Mouse (Mus musculus): ENCODE results near the gene Pcsk2.

The Pcsk2 gene

DNA sequence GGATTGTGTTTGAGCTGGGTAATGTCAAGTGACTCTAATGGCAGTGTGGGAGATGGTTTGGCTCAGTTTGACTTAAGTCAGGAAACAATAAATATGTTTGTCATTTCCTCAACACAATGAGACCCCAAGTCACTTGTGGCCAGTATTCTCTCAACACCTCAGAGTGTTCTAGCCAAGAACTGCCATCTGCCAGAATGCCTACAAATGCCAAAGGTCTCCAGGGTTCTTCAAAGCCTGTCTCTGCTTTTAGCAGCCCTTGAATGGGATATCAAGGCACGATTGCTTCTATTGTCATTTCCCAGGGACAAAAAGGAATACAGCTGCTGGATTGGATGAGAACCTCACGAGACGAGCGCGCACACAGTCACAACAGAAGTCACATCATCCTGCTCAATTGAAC is 100.0 kb downstream of the Pcsk2 start:
- no peak for DNase-seq

- no peak for DNase-seq
Measured at GRCm38 (mm10) chr2:143654621-143655020, 108.7 kb downstream of the Pcsk2 start.

GRCm38 (mm10) chr2:143656968-143657367 is 111.0 kb downstream of the Pcsk2 start:
- peak; percentile 26 for DNase-seq

DNA sequence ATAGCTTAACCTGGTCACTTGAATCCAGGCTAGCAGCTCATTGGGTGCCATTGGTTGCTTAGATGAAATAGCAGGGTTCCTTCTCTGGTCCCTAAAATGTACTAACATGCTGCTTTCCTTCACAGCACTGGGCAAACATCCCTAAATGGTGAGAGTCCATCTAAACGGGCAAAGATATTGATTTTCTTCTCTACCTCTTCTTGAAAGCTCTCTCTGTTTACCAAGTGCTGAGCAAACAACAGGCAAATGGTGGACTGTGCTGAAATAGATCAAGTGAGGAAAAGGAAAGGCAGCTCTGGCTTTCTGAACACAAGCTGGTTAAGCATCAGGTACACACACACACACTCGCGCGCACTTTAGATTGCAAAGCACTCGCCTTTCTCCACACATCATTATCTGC is 120.8 kb downstream of the Pcsk2 start:
- no peak for DNase-seq

DNA sequence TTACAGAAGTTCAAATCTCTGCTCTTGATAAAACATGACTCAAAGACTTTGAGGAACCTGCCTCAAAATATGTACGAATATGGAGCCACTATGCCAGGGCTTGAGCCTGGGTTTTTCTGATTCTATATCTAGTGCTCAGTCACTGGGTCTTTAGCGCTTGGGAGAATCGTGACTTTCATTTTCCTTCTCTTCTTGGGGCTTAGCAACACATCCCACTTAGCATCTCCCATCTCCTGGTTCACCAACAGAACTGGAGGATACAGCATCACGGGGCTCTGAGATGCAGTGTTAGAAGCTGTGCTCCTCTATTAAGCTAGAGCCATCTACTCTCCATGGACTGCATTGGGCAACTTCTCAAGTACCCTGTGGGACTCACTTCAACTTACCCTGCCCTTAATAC is 131.9 kb downstream of the Pcsk2 start:
- DNase-seq, result no peak

DNA sequence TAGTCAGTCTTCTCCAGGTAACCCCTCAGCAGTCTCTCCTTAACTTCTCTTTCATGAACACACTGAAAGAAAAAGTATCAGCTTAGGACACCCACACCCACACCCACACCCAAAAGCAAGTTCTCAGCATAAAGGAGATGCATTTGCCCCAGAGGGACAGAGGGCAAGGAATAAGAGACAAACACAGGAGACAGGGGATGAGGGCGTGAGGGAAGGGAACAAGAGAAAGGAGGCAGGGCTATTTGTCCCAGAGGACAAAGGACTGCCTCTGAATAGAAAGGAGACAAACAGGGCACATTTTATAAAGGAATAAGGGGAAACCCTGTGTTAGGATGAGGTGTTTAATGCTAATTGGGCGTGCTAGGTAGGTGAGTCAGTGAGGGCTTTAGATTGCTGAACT is 133.6 kb downstream of the Pcsk2 start:
- DNase-seq, result no peak

DNA sequence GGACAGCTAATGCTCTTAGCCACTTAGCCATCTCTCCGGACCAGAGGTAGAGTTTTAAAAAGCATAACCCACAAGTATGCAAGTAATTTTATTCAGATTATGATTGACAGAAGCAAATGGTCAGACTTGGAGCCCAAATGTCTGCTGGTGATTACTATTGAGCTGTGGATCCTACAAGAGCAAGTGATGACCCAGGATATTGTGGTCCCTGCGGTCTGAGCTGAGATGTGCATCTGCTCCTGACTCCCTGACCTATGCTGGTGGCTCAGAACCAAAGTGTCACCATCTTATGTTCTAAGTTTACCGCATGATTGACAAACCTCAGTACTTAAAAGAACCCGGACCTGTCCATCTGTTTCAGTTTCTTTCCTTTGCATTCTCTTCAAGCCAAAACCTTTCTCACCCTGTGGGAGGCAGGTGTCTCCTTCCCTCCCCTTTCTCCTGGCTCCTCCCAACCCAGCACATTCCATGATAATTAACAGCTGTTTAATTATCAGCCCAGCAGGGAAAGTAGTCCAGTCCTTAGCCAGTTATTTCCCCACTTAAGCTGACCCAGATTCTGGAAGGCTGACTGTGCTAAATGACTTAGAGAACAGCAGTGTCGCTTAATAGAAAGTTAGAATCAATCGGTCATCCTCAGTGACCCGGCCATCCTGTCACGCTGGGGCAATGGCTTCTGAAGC is 136.1 kb downstream of the Pcsk2 start:
- no peak for DNase-seq

DNA sequence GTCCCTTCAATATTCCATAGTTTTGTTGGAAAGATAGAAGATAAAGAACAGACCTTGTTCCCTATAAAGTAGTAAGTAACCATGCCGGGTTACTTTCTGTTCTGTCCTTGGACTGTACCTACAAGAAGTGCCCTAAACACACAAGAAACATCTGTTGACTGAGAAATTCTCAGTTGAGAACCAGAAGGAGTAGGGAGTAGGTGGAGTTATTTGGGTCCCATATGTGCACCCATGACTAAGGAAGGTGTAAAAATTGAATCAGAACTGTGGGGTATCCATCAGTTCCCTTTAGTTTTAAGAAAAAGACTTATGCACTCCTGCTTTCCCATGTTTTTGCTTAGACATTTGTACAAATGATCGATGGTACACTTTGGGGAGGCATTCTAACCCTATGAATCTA is 137.6 kb downstream of the Pcsk2 start:
- no peak for DNase-seq

GRCm38 (mm10) chr2:143691244-143691643 is 145.3 kb downstream of the Pcsk2 start:
- no peak for DNase-seq

- peak; percentile 7 for DNase-seq
Measured at GRCm38 (mm10) chr2:143696026-143696557, 150.1 kb downstream of the Pcsk2 start.

GRCm38 (mm10) chr2:143696704-143697103 is 150.7 kb downstream of the Pcsk2 start:
- DNase-seq, result no peak

DNA sequence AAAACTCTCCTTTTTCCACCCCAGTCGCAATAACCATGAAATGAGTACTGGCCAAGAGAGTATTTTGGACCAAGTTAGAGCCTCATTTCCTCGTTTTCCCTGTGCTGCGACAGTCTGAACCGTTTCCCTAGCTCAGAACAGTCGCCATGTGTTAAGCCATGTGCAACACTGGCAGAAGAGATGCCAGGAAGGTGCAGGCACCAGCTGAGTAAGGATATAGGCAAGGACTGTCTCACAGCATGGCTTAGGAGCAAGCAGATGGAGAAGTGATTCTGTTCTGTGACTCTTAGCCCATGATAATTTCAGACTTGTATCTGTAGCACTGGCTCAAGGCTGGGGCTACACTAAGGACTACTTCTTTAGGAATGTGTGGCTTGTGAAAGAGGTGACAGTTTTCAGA is 155.2 kb downstream of the Pcsk2 start:
- DNase-seq, result no peak

GRCm38 (mm10) chr2:143702931-143703344 is 157.0 kb downstream of the Pcsk2 start:
- DNase-seq, result no peak

DNA sequence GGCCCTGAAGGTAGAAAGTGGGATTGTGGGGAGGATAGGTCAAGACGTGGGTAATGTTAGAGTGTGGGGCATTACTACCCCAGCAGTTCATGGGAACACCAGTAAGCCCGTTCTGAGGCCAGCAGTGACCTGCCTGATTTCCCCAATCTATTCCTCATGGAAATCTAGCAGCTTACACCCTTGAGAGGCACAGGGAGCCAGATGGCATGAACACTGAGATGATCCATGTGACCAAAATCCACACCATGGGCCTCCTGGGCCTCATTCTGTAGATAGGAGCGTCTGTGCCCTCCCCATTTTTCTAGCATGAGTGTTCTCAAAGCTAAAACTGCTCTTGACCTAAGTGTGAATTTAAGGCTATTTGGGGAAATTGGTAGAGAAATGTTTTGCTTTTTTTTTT is 162.2 kb downstream of the Pcsk2 start:
- DNase-seq, result no peak

- DNase-seq, result peak; percentile 7
Measured at GRCm38 (mm10) chr2:143709249-143709648, 163.3 kb downstream of the Pcsk2 start.

DNA sequence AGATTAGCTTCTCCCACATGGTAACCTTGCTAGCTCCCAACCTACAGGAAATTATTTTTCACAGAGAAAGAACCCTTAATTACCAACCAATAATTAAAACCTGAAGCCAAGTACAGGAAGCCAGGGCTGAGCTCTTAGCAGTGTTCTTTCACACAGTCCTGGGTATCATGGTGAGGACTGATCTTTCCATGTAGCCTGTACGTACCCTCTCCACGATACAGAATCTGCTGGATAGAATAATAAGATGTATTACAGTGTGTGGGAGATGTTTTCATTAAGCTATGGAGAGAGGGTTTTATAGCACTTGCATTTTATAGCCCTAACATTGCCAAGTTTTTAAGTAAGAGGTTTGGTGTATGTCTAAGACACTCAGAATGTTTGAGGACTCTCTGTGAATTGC is 164.0 kb downstream of the Pcsk2 start:
- no peak for DNase-seq

DNA sequence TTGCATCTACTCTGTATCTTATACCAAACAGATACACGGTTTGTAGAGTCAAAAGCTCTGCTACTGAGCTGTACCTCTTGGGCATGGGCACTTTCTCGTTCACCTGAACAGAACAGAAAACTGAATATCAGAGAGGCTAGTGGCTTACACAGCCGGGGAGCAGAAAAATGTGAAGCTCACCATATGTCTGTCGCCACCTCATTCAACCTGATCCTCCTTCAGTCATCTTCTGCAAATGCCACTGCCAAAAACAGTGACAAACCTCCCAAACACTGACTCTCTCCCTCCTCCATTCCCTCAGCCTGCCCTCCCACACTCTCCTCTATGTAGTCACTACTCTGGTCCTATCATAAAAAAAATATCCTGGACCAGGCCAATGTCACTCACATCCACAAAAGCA is 165.9 kb downstream of the Pcsk2 start:
- no peak for DNase-seq

GRCm38 (mm10) chr2:143712901-143713300 is 166.9 kb downstream of the Pcsk2 start:
- no peak for DNase-seq

GRCm38 (mm10) chr2:143713902-143714301 is 167.9 kb downstream of the Pcsk2 start:
- no peak for DNase-seq

DNA sequence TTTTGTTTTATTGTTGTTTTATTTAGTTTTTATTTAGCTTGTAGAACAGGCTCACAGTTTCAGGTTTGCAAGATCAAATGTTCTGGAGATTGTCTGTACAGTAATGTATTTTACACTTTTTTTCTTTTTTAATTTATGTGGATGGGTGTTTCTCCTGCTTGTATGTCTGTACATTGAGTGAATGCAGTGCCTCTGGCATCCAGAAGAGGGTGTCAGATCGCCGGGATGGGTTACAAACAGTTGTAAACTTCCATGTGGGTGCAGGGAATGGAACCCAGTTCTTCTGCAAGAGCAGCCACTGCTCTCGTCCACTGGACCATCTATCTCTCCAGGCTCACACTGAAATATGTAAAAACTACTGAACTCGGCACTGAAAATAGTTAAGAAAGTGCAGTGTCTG is 169.2 kb downstream of the Pcsk2 start:
- no peak for DNase-seq

DNA sequence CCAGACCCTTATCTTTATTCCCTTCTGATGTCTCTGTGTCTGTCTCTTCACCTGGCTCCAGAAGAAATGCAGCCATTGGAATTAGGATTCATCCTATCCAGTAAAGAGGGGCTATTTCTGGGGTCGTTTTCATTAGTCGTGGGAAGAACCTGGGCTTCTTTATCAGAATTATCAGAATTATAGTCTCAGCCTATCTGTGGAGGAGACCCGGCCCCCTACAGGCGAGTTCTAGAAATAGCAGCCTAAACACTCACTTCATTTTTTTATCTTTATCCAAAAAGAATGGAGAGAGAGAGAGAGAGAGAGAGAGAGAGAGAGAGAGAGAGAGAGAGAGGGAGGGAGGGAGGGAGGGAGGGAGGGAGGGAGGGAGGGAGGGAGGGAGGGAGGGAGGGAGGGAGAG is 177.3 kb downstream of the Pcsk2 start:
- peak; percentile 8 for DNase-seq

DNA sequence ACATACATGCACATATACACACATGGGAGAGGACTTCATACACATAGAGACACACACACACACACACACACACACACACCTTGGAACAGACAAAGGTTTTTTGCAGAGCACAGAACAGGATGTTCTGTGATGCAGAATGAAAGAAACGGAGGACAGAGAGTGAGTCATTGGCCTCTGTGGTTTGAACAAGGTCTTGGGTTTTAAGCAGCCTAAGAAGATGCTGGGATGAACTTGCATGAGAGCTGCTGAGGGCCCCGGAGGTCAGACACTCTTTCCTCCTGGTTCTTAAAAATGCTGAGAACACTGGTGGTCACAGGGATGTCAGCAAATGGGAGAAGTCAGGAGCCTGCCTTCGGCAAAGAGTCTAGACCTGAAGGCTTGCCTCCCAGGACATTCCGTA is 178.1 kb downstream of the Pcsk2 start:
- DNase-seq, result no peak

DNA sequence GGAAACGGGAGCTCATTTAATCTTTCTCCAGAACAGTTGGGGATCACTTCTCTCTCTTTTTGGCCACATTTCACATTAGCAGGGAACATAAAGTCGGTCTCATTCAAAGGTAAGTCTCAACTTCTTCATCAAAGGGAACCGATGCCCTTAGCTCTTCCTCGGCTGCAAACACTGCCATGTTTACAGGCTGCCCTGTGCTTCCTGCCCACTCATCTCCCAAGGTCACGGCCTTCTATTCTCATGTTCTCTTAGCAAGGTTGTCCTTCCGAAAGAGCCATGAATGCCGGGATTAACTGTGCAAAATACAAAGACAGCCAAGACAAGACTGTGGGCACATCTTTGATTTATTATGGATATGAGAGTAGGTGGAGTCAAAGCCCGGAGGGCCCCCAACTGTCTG is 178.8 kb downstream of the Pcsk2 start:
- no peak for DNase-seq

GRCm38 (mm10) chr2:143732501-143732900 is 186.5 kb downstream of the Pcsk2 start:
- DNase-seq, result no peak

GRCm38 (mm10) chr2:143735442-143735841 is 189.5 kb downstream of the Pcsk2 start:
- no peak for DNase-seq
